Mouse (Mus musculus): ENCODE data around the gene Ccdc88c.
"Not testable (repeated sequence)": the region's sequence is repeated elsewhere in the genome, so short reads cannot be mapped to it uniquely, and the experiment has no call there.

Ccdc88c gene

DNA sequence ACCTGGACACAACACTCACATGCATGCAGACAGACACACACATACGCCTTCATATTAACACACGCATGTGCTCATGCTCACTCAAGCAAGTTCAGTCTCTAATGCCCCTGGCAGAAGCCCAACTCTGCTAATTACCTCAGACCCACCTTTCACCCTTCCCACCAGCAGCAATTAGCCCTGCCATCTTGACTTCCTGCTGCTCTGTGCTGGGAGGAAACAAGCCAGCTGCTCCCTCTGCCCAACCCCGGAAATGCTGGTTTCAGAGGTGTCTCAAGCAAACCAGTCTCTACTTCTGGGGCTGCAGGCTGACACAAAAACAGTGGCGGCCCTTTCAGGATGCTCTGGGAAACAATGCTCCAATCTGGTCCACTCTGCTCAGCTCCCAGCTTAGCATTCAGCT is 12.9 kb downstream of the Ccdc88c start:
- no peak for DNase-seq

DNA sequence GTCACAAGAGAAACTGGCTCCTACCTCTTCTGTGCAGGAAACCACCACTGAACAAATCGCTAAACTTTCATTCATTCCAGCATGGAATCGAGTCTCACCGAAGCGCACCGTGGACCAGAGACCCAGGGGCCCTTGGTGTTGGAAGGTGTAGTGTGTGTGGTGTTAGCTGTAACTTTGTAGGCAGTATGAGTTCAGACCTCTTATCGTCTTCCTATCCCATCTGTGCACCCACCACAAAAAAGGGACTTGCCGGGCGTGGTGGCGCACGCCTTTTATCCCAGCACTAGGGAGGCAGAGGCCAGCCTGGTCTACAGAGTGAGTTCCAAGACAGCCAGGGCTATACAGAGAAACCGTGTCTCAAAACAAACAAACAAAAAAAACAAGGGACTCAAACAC is 13.7 kb downstream of the Ccdc88c start:
- no peak for DNase-seq

GRCm38 (mm10) chr12:101014549-101015164 is 14.2 kb downstream of the Ccdc88c start:
- no peak for DNase-seq

DNA sequence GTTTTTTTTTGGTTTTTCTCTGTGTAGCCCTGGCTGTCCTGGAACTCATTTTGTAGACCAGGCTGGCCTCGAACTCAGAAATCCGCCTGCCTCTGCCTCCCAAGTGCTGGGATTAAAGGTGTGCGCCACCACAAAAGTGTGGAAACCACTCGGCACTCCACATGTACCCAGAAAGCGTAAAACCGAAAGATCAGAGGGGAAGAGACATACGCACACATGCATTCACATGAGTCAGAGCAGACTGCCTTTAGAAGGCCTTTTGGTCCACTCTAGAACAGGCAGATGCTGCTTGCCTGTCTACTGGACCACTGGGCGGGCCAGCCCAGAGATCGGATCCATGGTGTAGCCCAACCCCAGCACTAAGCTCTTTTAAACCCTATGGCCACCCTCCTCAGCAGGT is 15.2 kb downstream of the Ccdc88c start:
- DNase-seq, result not testable (repeated sequence)

- DNase-seq, result no peak
These were observed 15.7 kb downstream of the Ccdc88c start for GRCm38 (mm10) chr12:101013078-101013665.

DNA sequence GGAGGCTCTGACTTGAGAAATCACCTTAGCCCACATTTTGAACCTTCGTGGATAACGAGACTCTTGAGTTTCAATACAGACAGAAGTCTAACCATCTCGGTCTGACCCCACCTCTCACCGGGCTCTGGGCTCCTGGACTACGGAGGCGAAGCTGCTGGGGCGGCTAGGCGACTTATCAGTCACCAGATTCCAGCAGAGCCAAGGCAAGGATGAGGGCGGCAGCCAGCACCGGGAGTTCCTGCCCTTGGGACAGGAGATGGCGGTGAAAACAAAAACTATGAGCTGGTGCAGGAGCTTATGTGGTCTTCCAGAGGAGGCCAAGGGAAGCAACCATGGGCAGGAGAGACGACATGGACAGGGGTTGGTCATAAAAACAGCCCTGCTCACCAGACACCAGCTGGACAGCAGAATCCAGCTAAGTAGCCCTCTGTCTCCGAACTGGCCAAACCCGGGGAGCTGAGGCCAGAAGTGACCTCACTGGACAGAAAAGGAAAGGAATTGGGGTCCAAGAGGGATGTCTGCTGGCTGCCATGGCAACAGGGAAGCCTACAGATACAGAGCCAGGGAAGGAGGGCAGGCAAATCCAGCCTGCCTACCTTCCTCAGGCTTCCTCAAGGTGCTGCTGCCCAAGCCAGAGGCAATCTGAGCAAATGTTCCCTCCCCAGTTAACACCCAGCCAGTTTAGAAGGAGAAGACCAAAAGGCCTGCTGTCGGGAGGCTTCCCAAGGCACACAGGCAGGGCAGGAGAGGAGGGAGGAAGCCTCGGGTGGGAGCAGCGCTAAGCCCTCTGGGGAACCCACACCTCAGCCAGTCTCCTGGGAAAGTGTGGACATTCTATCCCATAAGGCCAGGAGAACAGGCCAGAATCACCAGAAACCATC is 16.4 kb downstream of the Ccdc88c start:
- DNase-seq, result no peak

GRCm38 (mm10) chr12:101011017-101011416 is 17.8 kb downstream of the Ccdc88c start:
- DNase-seq, result no peak

GRCm38 (mm10) chr12:101010148-101010920 is 18.5 kb downstream of the Ccdc88c start:
- DNase-seq, result no peak

DNA sequence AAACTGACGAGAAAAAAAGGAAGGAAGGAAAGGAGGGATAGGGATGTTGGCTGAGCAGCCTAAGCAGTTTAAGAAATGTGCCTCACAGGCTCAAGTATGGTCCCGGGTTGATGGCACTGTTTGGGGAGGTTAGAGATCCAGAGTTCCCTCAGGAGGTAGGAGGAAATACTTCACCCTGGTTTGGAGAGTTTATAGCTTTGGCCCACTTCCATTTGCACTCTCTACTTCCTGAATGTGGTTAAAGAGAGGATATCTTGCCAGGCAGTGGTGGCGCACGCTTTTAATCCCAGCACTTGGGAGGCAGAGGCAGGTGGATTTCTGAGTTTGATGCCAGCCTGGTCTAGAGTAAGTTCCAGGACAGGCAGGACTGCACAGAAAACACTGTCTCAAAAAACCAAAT is 19.6 kb downstream of the Ccdc88c start:
- DNase-seq, result no peak

DNA sequence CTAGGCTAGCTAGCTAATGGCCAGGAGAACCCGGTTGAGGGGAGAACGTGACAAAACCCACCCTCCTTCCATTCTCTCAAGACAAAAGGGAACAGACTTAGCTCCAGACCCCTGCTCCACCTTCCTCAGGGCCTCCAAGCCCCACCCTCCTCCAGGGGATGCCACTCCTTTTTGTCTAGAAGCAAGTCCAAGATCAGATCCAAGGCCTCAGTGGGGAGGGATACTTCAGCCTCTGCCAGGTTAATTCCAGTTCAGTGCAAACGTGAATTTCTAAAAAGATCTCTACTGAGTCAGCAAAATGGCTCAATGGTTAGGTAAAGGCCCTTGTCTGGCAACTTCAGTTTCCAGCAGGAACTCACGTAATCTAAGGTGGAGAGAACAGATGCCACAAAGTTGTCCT is 20.2 kb downstream of the Ccdc88c start:
- no peak for DNase-seq

- peak; percentile 38 for DNase-seq
These were observed 20.8 kb downstream of the Ccdc88c start for GRCm38 (mm10) chr12:101007968-101008481.

GRCm38 (mm10) chr12:101007427-101007826 is 21.4 kb downstream of the Ccdc88c start:
- no peak for DNase-seq

DNA sequence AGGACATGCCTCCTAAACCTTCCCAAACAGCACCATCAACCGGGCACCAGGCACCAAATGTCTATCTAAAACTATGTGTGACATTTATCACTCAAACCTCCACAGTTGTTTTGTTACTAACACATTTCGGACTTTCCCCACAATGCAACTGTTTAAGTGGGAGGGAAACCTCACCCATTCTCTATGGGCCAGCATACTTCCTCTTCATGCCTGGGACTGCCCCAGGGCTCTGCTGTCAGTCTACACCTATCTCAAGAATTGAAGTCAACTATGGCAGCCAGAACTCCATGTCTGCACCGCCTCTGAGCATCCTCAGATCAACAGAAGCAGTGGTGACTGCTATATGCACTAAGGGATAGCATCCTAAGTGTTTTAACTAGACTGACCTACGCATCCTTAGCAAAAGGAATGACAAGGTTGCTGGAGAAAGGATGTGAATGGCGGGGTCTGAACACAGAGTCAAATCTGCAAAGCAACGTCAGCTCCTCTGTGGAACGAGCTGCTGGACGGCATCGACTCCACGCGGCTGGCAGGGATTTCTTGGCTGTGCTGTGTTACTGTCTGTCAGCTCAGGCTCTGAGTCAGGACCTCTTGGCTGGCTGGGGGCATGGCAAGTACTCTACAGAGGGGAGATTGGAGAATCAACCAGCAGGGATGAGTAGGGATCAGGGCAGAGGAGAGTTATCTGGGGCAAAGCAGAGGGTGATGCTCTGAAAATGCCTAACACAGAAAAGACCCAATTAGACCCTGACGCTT is 23.0 kb downstream of the Ccdc88c start:
- no peak for DNase-seq

GRCm38 (mm10) chr12:101004982-101005381 is 23.9 kb downstream of the Ccdc88c start:
- DNase-seq, result no peak

DNA sequence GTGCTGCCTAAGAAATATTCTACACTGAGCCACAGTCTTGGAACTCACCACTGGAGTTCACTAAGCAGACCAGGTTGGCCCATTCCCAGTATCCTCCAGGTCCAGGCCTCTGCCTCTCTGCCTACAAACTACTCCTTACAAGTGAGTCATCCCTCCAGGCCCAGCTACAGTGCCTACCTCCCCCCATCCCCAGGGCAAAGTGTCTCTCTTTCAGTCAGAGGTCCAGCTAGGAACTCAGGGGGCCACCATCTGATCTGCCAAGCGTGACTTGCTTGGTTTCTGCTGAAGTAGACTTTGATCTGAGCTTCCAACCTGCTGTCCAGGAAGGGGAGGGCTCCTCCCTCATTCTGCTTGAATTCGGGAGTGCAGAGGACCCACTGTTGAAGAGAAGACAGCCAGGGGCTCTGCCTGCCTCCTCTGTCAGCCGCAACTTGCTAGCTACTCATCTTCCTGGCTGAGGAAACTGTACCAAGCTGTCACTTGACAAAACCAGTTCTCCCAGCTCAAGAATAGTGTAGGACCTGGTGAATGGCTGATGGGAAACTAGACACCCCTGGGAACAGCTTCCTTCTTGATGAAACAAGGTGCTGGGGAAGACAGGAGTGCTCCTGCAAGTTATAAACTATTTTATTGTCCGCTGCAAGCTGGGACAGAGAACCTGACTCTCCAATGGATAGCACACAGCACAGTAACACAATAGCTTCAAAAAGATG is 25.9 kb downstream of the Ccdc88c start:
- no peak for DNase-seq

GRCm38 (mm10) chr12:100999061-100999954 is 29.5 kb downstream of the Ccdc88c start:
- no peak for DNase-seq

GRCm38 (mm10) chr12:100998564-100998962 is 30.3 kb downstream of the Ccdc88c start:
- DNase-seq, result no peak

GRCm38 (mm10) chr12:100997830-100998563 is 30.9 kb downstream of the Ccdc88c start:
- DNase-seq, result no peak

- DNase-seq, result no peak
These were observed 32.4 kb downstream of the Ccdc88c start for GRCm38 (mm10) chr12:100996378-100996898.
